Mouse (Mus musculus) ES-CJ7 (cell line): ENCODE results near the gene Gm2663.
"Not testable (repeated sequence)": the region's sequence is repeated elsewhere in the genome, so short reads cannot be mapped to it uniquely, and the experiment has no call there.

Experiments
- DNase-seq: peaks from one replicate; pipeline ENCODE4 v3.0.0; 2011; ENCODE audit warnings: low read depth, low spot score

The Gm2663 gene

GRCm38 (mm10) chr6:40999379-40999778 lies at the start of gene Gm2663:
Gene Gm2663 (minus strand): TSS chr6:40999479.
- not testable (repeated sequence) for DNase-seq

- DNase-seq: no peak
Observed at GRCm38 (mm10) chr6:41048602-41049001, 49.3 kb upstream of the Gm2663 start.

- DNase-seq: no peak
Observed at GRCm38 (mm10) chr6:41047961-41048360, 48.7 kb upstream of the Gm2663 start.

- no peak for DNase-seq
Observed at GRCm38 (mm10) chr6:41047202-41047601, 47.9 kb upstream of the Gm2663 start.

- peak; percentile 32 for DNase-seq
Observed at GRCm38 (mm10) chr6:41046553-41046952, 47.3 kb upstream of the Gm2663 start.

- DNase-seq: no peak
Observed at GRCm38 (mm10) chr6:41044753-41045152, 45.5 kb upstream of the Gm2663 start.

- no peak for DNase-seq
Observed at GRCm38 (mm10) chr6:41044314-41044713, 45.0 kb upstream of the Gm2663 start.

GRCm38 (mm10) chr6:41035409-41035808 lies 36.1 kb upstream of the Gm2663 start, which contains the start of gene 2210010C04Rik:
Gene 2210010C04Rik (minus strand): TSS chr6:41035509.
- no peak for DNase-seq

- DNase-seq: no peak
Observed at GRCm38 (mm10) chr6:41032802-41033201, 33.5 kb upstream of the Gm2663 start.

- no peak for DNase-seq
Observed at GRCm38 (mm10) chr6:41032231-41032630, 33.0 kb upstream of the Gm2663 start.

- no peak for DNase-seq
Observed at GRCm38 (mm10) chr6:41030821-41031220, 31.5 kb upstream of the Gm2663 start.

- no peak for DNase-seq
Observed at GRCm38 (mm10) chr6:41027053-41027452, 27.8 kb upstream of the Gm2663 start.

- no peak for DNase-seq
Observed at GRCm38 (mm10) chr6:41025873-41026650, 26.8 kb upstream of the Gm2663 start.

- DNase-seq: no peak
Observed at GRCm38 (mm10) chr6:41019140-41019539, 19.9 kb upstream of the Gm2663 start.

- DNase-seq: no peak
Observed at GRCm38 (mm10) chr6:41018629-41019028, 19.4 kb upstream of the Gm2663 start.

GRCm38 (mm10) chr6:41015065-41015464 lies 15.8 kb upstream of the Gm2663 start:
- peak; percentile 8 for DNase-seq

GRCm38 (mm10) chr6:40964454-40964853 lies 34.8 kb downstream of the Gm2663 start, which contains the start of gene 1810009J06Rik:
Gene 1810009J06Rik (plus strand): TSS chr6:40964754.
- not testable (repeated sequence) for DNase-seq

GRCm38 (mm10) chr6:40953716-40954115 lies 45.6 kb downstream of the Gm2663 start:
- DNase-seq: no peak

- no peak for DNase-seq
Observed at GRCm38 (mm10) chr6:40951770-40952169, 47.5 kb downstream of the Gm2663 start, which contains the start of gene Gm4744. Gene Gm4744 (minus strand): TSS chr6:40951870.
